Mouse (Mus musculus) embryonic facial prominence, embryonic 10.5 days (tissue): Measurements from ENCODE around the gene Adam17. TPM values are rescaled to one million over a fixed set of nuclear protein-coding genes. Genes with fewer than 3 reads are reported as not detected.

Source experiments
- DNase-seq: peaks from one replicate; pipeline ENCODE4 v3.0.0-alpha.2; 2017; ENCODE audit warnings: low spot score
- H3K27ac ChIP-seq: fragments of 300-500 bp; sonication (generic); replicated peaks from 2 replicates; pipeline ENCODE4 v1.5.1; 2016; ENCODE audit warnings: mild to moderate bottlenecking
- H3K27me3 ChIP-seq: fragments of 300-500 bp; sonication (generic); replicated peaks from 2 replicates; pipeline ENCODE4 v1.6.1; 2016; ENCODE audit warnings: low read depth, mild to moderate bottlenecking; ENCODE audit not compliant: poor library complexity, severe bottlenecking
- H3K36me3 ChIP-seq: fragments of 300-500 bp; sonication (generic); replicated peaks from 2 replicates; pipeline ENCODE4 v1.6.1; 2016; ENCODE audit warnings: mild to moderate bottlenecking, moderate library complexity
- H3K4me1 ChIP-seq: fragments of 300-500 bp; sonication (generic); 2 replicates; pipeline ENCODE4 v1.6.1; 2016
- H3K4me3 ChIP-seq: fragments of 300-500 bp; sonication (generic); 2 replicates; pipeline ENCODE4 v1.5.1; 2016; ENCODE audit warnings: mild to moderate bottlenecking, moderate library complexity
- H3K9me3 ChIP-seq: fragments of 300-500 bp; sonication (generic); 2 replicates; pipeline ENCODE4 v1.6.1; 2016; ENCODE audit warnings: mild to moderate bottlenecking
- WGBS: fragments of 180-500 bp; shearing (Covaris S2); methylation state at CpG from one replicate; pipeline ENCODE4 v1.1.7; 2016; 5-methylcytosine and 5-hydroxymethylcytosine counted together
- polyA plus RNA-seq: library from polyadenylated mRNA; unstranded; fragments of >200 nt; fragmentation: Nextera tagmentation; extraction: Ambion mirVana; gene quantifications from 2 replicates; pipeline ENCODE4 v1.2.1, GENCODE M21; 2016

The Adam17 gene
- polyA plus RNA-seq, 1 experiment from 2014 or later, result 42.3 TPM

DNA sequence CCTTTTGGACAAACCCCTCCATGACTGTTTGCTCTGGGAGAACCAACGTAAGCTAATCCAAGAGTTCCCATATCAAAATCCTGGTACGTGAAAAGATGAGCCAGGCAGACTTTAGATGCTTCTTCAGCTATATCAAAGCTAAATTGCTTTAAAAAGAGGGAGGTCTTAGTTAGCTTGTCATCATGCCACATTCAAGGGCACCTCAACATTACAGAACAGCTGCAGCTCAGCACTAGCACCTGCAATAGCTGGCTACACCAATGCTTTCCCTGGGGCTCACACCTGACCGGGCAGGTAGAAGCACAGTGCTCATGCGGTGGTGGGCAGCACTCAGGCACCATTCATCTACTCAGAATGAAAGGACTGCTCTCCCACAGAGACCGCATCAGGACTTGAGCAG, 32.8 kb downstream of the Adam17 start:
- H3K27ac ChIP-seq, result no peak overlapping the region
- 94% methylated on average over 5 of the region's 5 CpGs for WGBS
- no peaks in the 10 kb centered on the region for H3K4me1 ChIP-seq
- H3K4me3 ChIP-seq, result no peak overlapping the region
- no peaks in the 10 kb centered on the region for H3K9me3 ChIP-seq
- no peaks in the 10 kb centered on the region for H3K27me3 ChIP-seq
- no peak for DNase-seq
- peaks cover 85% of the 10 kb centered on the region for H3K36me3 ChIP-seq

DNA sequence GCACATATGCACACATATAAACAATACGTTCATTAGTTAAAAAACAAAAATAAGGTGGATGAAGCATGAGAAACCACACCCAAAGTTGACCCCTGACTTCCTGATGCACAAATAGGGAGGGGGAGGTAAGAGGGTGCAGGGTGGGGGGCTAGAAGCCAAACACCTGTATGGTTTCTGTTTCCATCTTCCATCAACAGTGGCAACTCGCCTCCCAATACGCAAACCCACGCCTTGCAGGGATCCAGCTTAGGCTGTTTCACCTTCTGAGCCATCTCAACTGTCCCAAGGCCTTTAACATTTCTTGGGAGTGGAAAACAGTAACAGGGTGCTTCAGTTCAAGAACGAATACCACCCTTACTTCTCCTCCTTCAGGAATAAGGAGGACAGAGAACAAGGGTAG, 36.3 kb downstream of the Adam17 start:
- Histone ChIP-seq H3K27me3 (no peaks in the 10 kb centered on the region), H3K4me3 (no peak overlapping the region), H3K36me3 (peaks cover 88% of the 10 kb centered on the region), H3K9me3 (no peaks in the 10 kb centered on the region), H3K27ac (no peak overlapping the region), H3K4me1 (no peaks in the 10 kb centered on the region)
- DNase-seq, result no peak
- 93% methylated on average over 5 of the region's 5 CpGs for WGBS

- no peaks in the 10 kb centered on the region for H3K27me3 ChIP-seq
- no peak overlapping the region for H3K4me3 ChIP-seq
- H3K27ac ChIP-seq, result no peak overlapping the region
- no peaks in the 10 kb centered on the region for H3K4me1 ChIP-seq
- DNase-seq, result no peak
- H3K36me3 ChIP-seq, result peaks cover 90% of the 10 kb centered on the region
- H3K9me3 ChIP-seq, result no peaks in the 10 kb centered on the region
- WGBS, result 91% methylated on average over 7 of the region's 7 CpGs
These were observed 37.6 kb downstream of the Adam17 start for GRCm38 (mm10) chr12:21335869-21336268.

DNA sequence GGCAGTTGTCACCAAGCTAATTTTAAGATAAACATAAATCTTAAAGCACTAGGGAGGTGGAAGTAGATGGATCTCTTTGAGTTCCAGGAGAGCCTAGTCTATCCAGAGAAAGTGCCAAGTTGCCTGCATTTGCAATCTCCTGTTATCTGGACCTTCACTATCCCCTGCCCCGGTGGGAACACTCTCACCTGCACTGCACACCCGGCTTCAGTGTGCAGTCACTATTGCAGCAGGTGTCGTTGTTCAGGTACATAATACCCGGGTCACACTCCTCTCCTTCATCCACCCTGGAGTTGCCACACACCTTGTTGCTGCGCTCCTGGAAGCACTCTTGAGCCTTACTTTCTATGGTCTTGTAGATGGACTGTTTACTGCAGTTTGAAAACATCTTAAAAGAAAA, 39.7 kb downstream of the Adam17 start:
- Histone ChIP-seq H3K36me3 (peaks cover 90% of the 10 kb centered on the region), H3K27ac (no peak overlapping the region), H3K9me3 (no peaks in the 10 kb centered on the region), H3K4me3 (no peak overlapping the region), H3K4me1 (no peaks in the 10 kb centered on the region), H3K27me3 (no peaks in the 10 kb centered on the region)
- DNase-seq, result no peak
- WGBS, result 91% methylated on average over 5 of the region's 5 CpGs

GRCm38 (mm10) chr12:21333021-21333420, 40.4 kb downstream of the Adam17 start:
- Histone ChIP-seq H3K4me1 (no peaks in the 10 kb centered on the region), H3K36me3 (peaks cover 91% of the 10 kb centered on the region)
- no peak for DNase-seq

GRCm38 (mm10) chr12:21331711-21332110, 41.7 kb downstream of the Adam17 start:
- 81% methylated on average over 6 of the region's 6 CpGs for WGBS
- H3K4me3 ChIP-seq, result no peak overlapping the region
- H3K27ac ChIP-seq, result no peak overlapping the region
- H3K27me3 ChIP-seq, result no peaks in the 10 kb centered on the region
- no peaks in the 10 kb centered on the region for H3K4me1 ChIP-seq
- peaks cover 97% of the 10 kb centered on the region for H3K36me3 ChIP-seq
- DNase-seq, result no peak
- no peaks in the 10 kb centered on the region for H3K9me3 ChIP-seq

More at GRCm38 (mm10) chr12:21333021-21333420, 40.4 kb downstream of the Adam17 start:
- Histone ChIP-seq H3K9me3 (no peaks in the 10 kb centered on the region), H3K27me3 (no peaks in the 10 kb centered on the region), H3K4me3 (no peak overlapping the region), H3K27ac (no peak overlapping the region)
- 93% methylated on average over 7 of the region's 7 CpGs for whole genome bisulfite sequencing

GRCm38 (mm10) chr12:21330961-21331576, 42.4 kb downstream of the Adam17 start:
- 90% methylated on average over 10 of the region's 10 CpGs for WGBS
- DNase-seq, result no peak
- Histone ChIP-seq H3K27ac (no peak overlapping the region), H3K4me1 (no peaks in the 10 kb centered on the region), H3K9me3 (no peaks in the 10 kb centered on the region), H3K27me3 (no peaks in the 10 kb centered on the region), H3K4me3 (no peak overlapping the region), H3K36me3 (peaks cover 97% of the 10 kb centered on the region)

- Histone ChIP-seq H3K27ac (no peak overlapping the region), H3K36me3 (peaks cover 97% of the 10 kb centered on the region), H3K9me3 (no peaks in the 10 kb centered on the region), H3K27me3 (no peaks in the 10 kb centered on the region), H3K4me3 (no peak overlapping the region), H3K4me1 (no peaks in the 10 kb centered on the region)
- no peak for DNase-seq
- WGBS, result 91% methylated on average over 9 of the region's 9 CpGs
These were observed 43.6 kb downstream of the Adam17 start for GRCm38 (mm10) chr12:21329661-21330400.

DNA sequence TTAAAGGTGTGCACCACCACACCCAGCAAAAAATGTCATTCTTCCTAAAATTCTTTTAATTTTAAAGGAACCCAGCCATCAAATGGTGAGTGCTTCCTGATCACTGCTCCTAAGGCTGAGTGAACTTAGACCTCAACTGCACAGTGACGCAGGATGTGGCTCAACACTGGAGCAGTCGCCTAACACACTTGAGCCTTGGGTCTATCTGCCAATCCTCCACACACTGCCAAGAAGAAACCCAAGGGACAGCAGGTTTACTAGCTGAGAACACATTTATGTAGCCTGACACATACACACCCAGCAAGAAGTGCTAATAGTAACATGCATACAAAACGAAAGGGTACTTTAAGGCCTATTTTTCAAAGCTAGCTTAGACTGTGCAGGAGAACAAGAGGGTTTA, 47.1 kb downstream of the Adam17 start:
- no peak overlapping the region for H3K4me3 ChIP-seq
- no peaks in the 10 kb centered on the region for H3K9me3 ChIP-seq
- peaks cover 100% of the 10 kb centered on the region for H3K36me3 ChIP-seq
- H3K27me3 ChIP-seq, result no peaks in the 10 kb centered on the region
- WGBS, result 97% methylated on average over 3 of the region's 3 CpGs
- H3K4me1 ChIP-seq, result no peaks in the 10 kb centered on the region
- H3K27ac ChIP-seq, result no peak overlapping the region
- DNase-seq, result no peak

DNA sequence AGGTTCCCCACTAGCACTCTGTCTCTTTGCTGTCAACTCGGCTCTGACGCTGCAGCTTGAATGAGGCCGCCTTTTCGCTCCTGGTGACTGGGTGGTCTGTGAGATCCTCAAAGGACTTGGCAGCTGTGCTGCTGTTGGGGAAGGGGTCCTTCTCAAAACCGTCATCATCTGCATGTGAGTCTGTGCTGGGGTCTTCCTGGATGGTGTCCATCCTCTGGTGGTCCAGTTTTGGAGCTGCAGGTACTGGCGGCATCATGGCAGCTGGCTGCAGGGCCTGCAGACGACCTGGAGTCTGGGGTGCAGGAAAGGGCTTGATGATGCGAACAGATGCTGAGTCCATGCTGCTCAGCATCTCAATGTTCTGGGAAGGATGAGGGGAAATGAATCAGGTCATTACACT, 48.2 kb downstream of the Adam17 start:
- Histone ChIP-seq H3K4me1 (no peaks in the 10 kb centered on the region), H3K36me3 (peaks cover 100% of the 10 kb centered on the region), H3K4me3 (no peak overlapping the region), H3K27me3 (no peaks in the 10 kb centered on the region), H3K27ac (no peak overlapping the region), H3K9me3 (no peaks in the 10 kb centered on the region)
- 89% methylated on average over 8 of the region's 8 CpGs for WGBS
- no peak for DNase-seq

GRCm38 (mm10) chr12:21324101-21324500, 49.3 kb downstream of the Adam17 start:
- Histone ChIP-seq H3K36me3 (peaks cover 100% of the 10 kb centered on the region), H3K27ac (no peak overlapping the region), H3K4me1 (no peaks in the 10 kb centered on the region), H3K4me3 (no peak overlapping the region), H3K27me3 (no peaks in the 10 kb centered on the region), H3K9me3 (no peaks in the 10 kb centered on the region)
- no peak for DNase-seq
- WGBS, result 85% methylated on average over 5 of the region's 5 CpGs

GRCm38 (mm10) chr12:21322856-21323255, 50.6 kb downstream of the Adam17 start:
- no peaks in the 10 kb centered on the region for H3K9me3 ChIP-seq
- peaks cover 94% of the 10 kb centered on the region for H3K36me3 ChIP-seq
- no peaks in the 10 kb centered on the region for H3K4me1 ChIP-seq
- H3K27ac ChIP-seq, result no peak overlapping the region
- no peaks in the 10 kb centered on the region for H3K27me3 ChIP-seq
- WGBS, result 92% methylated on average over 9 of the region's 9 CpGs
- H3K4me3 ChIP-seq, result no peak overlapping the region
- no peak for DNase-seq

DNA sequence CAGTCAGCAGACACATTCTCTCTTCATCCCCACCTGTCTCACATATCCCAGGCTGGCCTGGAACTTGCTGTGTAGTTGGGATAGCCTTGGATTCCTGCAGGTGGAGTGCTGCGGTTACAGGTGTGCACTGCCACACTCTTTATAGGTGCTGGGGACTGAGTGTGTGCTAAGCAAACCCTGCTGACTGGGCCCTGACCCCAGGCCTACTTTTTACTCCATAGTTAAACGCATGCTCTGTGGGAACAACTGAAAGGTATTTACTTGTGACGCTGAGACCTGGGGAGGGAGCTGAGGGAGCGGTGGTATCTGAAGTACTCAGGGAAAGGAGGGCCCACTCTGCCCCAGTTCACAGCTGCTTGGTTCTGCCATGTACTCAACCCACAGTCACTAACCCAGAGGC, 51.1 kb downstream of the Adam17 start:
- H3K27ac ChIP-seq, result no peak overlapping the region
- H3K4me3 ChIP-seq, result no peak overlapping the region
- peaks cover under 1% of the 10 kb centered on the region; the same call in 1 of the 2 replicates for H3K4me1 ChIP-seq
- no peak for DNase-seq
- no peaks in the 10 kb centered on the region for H3K27me3 ChIP-seq
- WGBS, result 90% methylated on average over 4 of the region's 4 CpGs
- no peaks in the 10 kb centered on the region for H3K9me3 ChIP-seq
- peaks cover 88% of the 10 kb centered on the region for H3K36me3 ChIP-seq
